Mouse (Mus musculus): ENCODE results near the gene Ttc28. TPM values are rescaled to one million over a fixed set of nuclear protein-coding genes. Genes with fewer than 3 reads are reported as not detected.

The Ttc28 gene
- polyA plus RNA-seq, 1 experiment = 0.04 TPM

DNA sequence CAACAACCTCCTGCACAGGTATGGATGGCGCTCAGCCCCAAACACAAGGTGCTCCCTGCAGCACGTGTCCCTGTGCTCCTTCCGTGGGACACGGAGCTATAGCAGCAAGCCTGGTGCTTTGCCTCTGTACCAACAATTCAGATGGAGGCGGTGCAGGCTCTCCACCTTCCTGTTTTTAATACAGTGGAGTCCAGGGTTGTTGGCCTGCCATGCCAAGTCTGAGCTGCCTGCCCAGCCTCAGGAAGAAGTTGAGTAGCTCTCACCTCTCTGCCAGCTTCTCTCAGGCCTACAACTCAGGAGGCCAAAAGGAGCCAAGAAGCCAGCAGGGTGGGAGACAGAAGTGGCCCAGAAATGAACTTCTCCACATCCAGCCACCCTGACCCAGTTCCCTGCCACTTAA lies 387.1 kb downstream of the Ttc28 start:
- Histone ChIP-seq H3K4me1 (ENCODE audit: control insufficient read depth) (no peaks in the 10 kb centered on the region; the same call in 1 of the 2 replicates), H3K9me3 (ENCODE audit: control insufficient read depth, low read length) (no peaks in the 10 kb centered on the region; the same call in 1 of the 2 replicates), H3K36me3 (ENCODE audit: control insufficient read depth) (peaks cover 3% of the 10 kb centered on the region; the same call in 1 of the 2 replicates), H3K27me3 (ENCODE audit: control insufficient read depth) (no peaks in the 10 kb centered on the region), H3K4me3 (replicated peaks) (no peak overlapping the region)
- TF ChIP-seq GATA1 (IDR thresholded peaks at IDR 0.05; ENCODE audit: low read length) = no peak
- no peak for TF ChIP-seq TAL1 (IDR thresholded peaks at IDR 0.05; ENCODE audit: low read length)

DNA sequence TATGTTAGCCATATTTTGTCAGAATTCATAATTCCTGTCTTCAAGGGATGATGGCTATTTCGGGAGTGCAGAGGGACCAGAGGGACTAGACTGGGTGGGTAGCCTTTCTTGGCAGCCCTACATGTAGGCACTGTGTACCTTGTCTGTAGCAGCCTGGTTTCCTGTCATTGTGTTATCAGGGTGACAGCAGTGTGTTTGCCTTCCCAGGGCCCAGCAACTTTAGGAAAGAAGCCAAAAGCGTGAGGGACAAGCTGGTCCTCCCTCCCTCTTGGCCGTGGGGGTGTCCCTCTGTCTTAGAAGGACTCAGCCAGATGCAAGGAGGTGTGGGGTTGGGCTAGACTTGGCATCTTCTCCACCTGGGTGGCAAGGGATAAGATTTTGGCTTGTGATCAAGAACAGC lies 387.5 kb downstream of the Ttc28 start:
- H3K27me3 ChIP-seq (ENCODE audit: control insufficient read depth) = no peaks in the 10 kb centered on the region
- no peaks in the 10 kb centered on the region; the same call in 1 of the 2 replicates for H3K9me3 ChIP-seq (ENCODE audit: control insufficient read depth, low read length)
- H3K4me1 ChIP-seq (ENCODE audit: control insufficient read depth) = no peaks in the 10 kb centered on the region; the same call in 1 of the 2 replicates
- H3K4me3 ChIP-seq (replicated peaks) = no peak overlapping the region
- TF ChIP-seq GATA1 (IDR thresholded peaks at IDR 0.05; ENCODE audit: low read length) = no peak
- H3K36me3 ChIP-seq (ENCODE audit: control insufficient read depth) = peaks cover 3% of the 10 kb centered on the region; the same call in 1 of the 2 replicates

DNA sequence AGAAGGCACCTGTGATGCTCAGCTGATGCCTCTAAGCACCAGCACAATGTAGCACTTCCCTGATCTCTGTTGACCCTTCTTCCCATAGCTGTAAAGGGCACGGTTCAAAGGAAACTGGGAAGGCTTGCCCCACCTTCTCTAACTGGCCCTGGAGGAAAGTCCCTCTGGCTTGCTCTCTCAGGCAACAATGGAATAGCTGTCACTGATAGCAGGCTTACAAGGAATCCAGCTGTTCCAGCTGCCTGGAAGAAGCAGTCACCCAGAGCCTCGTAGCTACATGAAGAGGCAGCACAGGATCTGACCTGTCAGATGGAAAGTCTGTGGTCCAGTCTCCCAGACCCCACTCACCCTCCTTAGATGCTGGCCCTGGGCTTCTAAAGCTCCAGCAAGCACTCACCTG lies 389.2 kb downstream of the Ttc28 start:
- TF ChIP-seq TAL1 (IDR thresholded peaks at IDR 0.05; ENCODE audit: low read length) (no peak), GATA1 (IDR thresholded peaks at IDR 0.05; ENCODE audit: low read length) (no peak)
- no peak overlapping the region for H3K4me3 ChIP-seq (replicated peaks)
- H3K36me3 ChIP-seq (ENCODE audit: control insufficient read depth) = peaks cover 3% of the 10 kb centered on the region; the same call in 1 of the 2 replicates
- no peaks in the 10 kb centered on the region for H3K4me1 ChIP-seq (ENCODE audit: control insufficient read depth)
- no peaks in the 10 kb centered on the region; the same call in 1 of the 2 replicates for H3K9me3 ChIP-seq (ENCODE audit: control insufficient read depth, low read length)
- no peaks in the 10 kb centered on the region for H3K27me3 ChIP-seq (ENCODE audit: control insufficient read depth)

DNA sequence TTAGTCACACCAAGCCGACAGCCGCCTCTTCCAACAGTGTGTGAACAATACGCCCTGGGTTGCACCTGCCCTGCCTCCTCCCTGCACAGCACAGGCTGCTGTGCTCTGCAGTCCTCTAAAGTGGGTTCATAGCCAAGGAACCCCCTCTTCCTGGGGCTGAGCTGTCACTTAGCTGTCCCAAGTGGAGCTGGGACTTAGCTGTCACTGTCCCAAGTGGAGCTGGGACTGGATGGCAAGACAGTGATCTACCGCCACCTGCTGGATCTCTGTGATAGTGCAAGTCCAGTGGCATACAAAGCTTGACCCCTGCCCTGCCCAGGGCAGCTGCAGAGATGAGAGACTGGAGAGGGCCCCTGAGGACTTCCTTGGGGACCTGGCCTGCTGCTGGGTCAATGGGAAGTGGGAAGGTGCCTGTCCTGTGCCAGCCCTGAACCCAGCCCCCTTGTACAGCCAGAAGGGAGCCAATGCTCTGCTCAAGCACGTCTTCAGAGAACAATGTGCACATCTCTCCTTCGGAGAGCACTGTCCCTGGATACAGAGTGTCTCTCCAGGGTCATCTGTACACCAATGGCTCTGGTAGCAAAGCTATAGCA lies 390.1 kb downstream of the Ttc28 start:
- H3K9me3 ChIP-seq (ENCODE audit: control insufficient read depth, low read length) = no peaks in the 10 kb centered on the region; the same call in 1 of the 2 replicates
- H3K4me1 ChIP-seq (ENCODE audit: control insufficient read depth) = no peaks in the 10 kb centered on the region
- no peaks in the 10 kb centered on the region for H3K27me3 ChIP-seq (ENCODE audit: control insufficient read depth)
- H3K4me3 ChIP-seq (replicated peaks) = no peak overlapping the region
- peaks cover 3% of the 10 kb centered on the region; the same call in 1 of the 2 replicates for H3K36me3 ChIP-seq (ENCODE audit: control insufficient read depth)
- TF ChIP-seq TAL1 (IDR thresholded peaks at IDR 0.05; ENCODE audit: low read length) = no peak

DNA sequence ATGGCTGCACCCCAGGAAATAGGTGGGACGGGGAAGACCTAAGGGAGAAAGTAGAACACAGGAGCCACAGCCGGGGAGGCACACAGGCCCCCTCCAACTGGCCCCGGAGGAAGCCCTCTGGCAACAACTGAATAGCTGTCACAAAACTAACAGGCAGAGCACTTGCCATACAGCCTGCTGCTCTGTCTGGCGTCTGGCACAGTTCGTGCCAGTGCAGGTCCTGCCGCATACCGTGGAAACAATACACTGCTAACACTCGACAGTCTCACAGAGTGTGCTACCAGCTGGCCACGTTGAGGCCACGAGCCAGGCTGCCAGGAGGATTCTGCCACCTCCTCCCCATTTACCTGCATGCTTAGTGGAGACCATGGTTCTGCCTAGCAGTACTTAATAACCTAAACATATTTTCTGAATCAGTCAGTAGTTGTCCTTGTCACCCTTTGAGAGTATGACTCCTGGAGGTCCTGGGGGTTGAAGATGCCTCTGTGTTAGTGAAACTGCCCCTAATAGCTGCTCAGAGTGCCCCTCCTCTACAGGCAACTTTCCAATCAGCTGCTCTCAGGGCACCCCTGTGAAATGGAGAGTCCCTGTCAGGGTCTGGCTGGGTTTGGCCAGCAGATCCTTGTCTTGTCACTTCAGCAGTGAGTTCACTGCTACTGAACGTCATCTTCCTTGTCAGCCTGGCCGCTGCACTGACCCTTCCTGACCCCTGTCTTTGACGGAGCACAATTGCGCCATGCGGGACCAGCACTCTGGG lies 390.8 kb downstream of the Ttc28 start:
- Histone ChIP-seq H3K27me3 (ENCODE audit: control insufficient read depth) (no peaks in the 10 kb centered on the region), H3K9me3 (ENCODE audit: control insufficient read depth, low read length) (no peaks in the 10 kb centered on the region; the same call in 1 of the 2 replicates), H3K36me3 (ENCODE audit: control insufficient read depth) (peaks cover 3% of the 10 kb centered on the region; the same call in 1 of the 2 replicates), H3K4me3 (replicated peaks) (no peak overlapping the region), H3K4me1 (ENCODE audit: control insufficient read depth) (no peaks in the 10 kb centered on the region)
- TF ChIP-seq GATA1 (IDR thresholded peaks at IDR 0.05; ENCODE audit: low read length) (no peak), TAL1 (IDR thresholded peaks at IDR 0.05; ENCODE audit: low read length) (no peak)

DNA sequence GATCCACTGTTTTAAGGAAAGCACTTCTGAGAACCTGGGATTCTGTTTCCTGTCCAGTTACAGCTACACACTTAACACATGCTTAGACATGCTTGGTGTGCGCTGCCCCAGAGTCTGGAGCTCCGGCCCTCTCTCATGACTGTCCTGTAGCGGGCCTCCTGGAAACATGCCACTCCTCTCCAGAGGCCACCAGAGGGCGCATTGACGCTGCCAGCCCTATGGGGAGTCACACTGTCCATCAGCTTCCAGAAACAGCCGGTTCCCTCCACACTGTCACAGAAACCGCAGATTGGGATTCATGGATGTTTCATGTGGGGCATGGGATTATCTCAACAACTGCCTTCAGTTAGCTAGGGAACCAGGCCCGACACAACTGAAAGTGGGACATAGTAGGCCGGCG lies 394.0 kb downstream of the Ttc28 start:
- no peaks in the 10 kb centered on the region for H3K9me3 ChIP-seq (ENCODE audit: control insufficient read depth, low read length)
- no peaks in the 10 kb centered on the region for H3K27me3 ChIP-seq (ENCODE audit: control insufficient read depth)
- TF ChIP-seq TAL1 (IDR thresholded peaks at IDR 0.05; ENCODE audit: low read length) (no peak), GATA1 (IDR thresholded peaks at IDR 0.05; ENCODE audit: low read length) (no peak)
- no peaks in the 10 kb centered on the region for H3K4me1 ChIP-seq (ENCODE audit: control insufficient read depth)
- H3K4me3 ChIP-seq (replicated peaks) = no peak overlapping the region
- peaks cover 2% of the 10 kb centered on the region; the same call in 1 of the 2 replicates for H3K36me3 ChIP-seq (ENCODE audit: control insufficient read depth)

DNA sequence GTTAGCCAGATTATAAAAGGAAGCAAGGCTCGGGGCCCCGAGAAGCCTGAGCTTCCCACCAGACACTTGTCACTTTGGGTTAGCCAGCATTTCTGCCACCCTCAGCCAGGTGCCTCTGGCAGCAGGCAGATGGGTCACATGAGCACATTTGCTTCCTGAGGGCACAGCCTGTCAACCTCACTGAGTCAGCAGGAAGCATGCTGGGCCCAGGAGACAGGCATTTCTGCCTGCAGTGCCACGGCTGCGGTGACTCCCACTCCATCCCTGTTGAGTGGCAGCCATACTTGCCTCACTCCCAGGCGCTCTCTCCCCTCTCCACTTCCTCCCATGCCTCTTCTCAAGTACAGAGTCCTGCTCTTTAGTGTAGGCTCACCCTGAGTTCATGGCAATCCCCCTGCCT lies 395.3 kb downstream of the Ttc28 start:
- TF ChIP-seq GATA1 (IDR thresholded peaks at IDR 0.05; ENCODE audit: low read length) (no peak), TAL1 (IDR thresholded peaks at IDR 0.05; ENCODE audit: low read length) (no peak)
- no peaks in the 10 kb centered on the region for H3K9me3 ChIP-seq (ENCODE audit: control insufficient read depth, low read length)
- H3K36me3 ChIP-seq (ENCODE audit: control insufficient read depth) = peaks cover 2% of the 10 kb centered on the region; the same call in 1 of the 2 replicates
- H3K4me3 ChIP-seq (replicated peaks) = no peak overlapping the region
- no peaks in the 10 kb centered on the region for H3K4me1 ChIP-seq (ENCODE audit: control insufficient read depth)
- no peaks in the 10 kb centered on the region for H3K27me3 ChIP-seq (ENCODE audit: control insufficient read depth)

DNA sequence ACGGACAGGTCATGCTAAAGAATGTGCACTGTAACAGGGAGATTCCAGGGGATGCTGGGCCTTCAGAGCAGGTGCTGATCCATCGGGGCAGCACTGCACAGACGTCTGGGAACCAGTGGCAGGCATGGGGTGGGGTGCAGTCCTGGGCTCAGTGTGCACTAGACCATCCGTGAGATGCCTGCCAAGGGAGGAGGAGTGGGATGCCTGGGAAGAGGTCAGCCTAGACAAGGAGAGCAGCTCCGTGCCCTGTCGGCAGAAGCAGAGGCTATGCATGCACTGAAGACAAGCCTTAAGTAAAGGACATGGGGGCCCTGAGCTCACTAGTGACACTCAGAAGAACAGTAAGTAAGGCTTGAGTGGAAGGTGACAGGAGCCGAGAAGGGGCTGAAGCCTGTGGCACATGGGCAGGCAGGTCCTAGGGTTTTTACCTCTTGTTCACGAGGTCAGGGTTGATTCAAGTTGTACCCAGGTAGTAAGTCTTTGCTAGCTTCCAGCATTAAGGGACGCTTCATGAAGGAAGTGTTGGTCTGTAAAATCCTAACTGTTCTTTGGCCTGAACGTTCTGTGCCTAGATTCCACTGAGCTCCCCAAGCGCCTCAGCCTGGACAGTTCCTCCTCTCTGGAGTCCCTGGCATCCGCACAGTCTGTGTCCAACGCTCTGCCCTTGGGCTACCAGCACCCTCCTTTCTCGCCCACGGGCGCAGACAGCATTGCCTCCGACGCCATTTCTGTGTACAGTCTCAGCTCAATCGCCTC lies 405.0 kb downstream of the Ttc28 start:
- Histone ChIP-seq H3K9me3 (ENCODE audit: control insufficient read depth, low read length) (no peaks in the 10 kb centered on the region), H3K36me3 (ENCODE audit: control insufficient read depth) (no peaks in the 10 kb centered on the region; the same call in 1 of the 2 replicates), H3K4me1 (ENCODE audit: control insufficient read depth) (no peaks in the 10 kb centered on the region), H3K4me3 (replicated peaks) (no peak overlapping the region), H3K27me3 (ENCODE audit: control insufficient read depth) (no peaks in the 10 kb centered on the region)
- TF ChIP-seq TAL1 (IDR thresholded peaks at IDR 0.05; ENCODE audit: low read length) (no peak), GATA1 (IDR thresholded peaks at IDR 0.05; ENCODE audit: low read length) (no peak)

DNA sequence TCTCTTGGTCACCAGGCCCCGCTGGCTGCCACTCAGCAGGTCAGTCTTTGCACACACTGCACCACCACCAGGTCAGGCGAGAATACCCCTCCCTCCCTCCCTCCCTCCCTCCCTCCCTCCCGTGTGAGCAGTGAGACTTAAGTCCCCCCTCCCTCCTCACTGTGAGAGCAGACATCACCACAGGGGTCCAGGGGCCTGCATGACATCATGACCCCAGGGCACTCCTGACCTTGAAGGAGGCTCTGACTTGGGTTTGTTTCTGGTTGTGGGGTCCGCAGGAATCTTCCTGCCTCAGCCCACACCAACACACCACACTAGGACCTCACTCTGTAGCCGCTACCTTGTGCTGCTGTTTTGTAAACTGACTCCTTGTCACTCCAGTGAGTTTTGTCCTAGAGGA lies 408.0 kb downstream of the Ttc28 start:
- H3K4me3 ChIP-seq (replicated peaks) = no peak overlapping the region
- no peaks in the 10 kb centered on the region; the same call in 1 of the 2 replicates for H3K36me3 ChIP-seq (ENCODE audit: control insufficient read depth)
- H3K27me3 ChIP-seq (ENCODE audit: control insufficient read depth) = no peaks in the 10 kb centered on the region
- no peaks in the 10 kb centered on the region for H3K9me3 ChIP-seq (ENCODE audit: control insufficient read depth, low read length)
- TF ChIP-seq GATA1 (IDR thresholded peaks at IDR 0.05; ENCODE audit: low read length) (no peak), TAL1 (IDR thresholded peaks at IDR 0.05; ENCODE audit: low read length) (no peak)
- H3K4me1 ChIP-seq (ENCODE audit: control insufficient read depth) = no peaks in the 10 kb centered on the region

All from erythroblast, embryonic 14.5 days (primary cell).